13 mouse cellular contexts compared by ENCODE assay signal in the genomic region with DNA sequence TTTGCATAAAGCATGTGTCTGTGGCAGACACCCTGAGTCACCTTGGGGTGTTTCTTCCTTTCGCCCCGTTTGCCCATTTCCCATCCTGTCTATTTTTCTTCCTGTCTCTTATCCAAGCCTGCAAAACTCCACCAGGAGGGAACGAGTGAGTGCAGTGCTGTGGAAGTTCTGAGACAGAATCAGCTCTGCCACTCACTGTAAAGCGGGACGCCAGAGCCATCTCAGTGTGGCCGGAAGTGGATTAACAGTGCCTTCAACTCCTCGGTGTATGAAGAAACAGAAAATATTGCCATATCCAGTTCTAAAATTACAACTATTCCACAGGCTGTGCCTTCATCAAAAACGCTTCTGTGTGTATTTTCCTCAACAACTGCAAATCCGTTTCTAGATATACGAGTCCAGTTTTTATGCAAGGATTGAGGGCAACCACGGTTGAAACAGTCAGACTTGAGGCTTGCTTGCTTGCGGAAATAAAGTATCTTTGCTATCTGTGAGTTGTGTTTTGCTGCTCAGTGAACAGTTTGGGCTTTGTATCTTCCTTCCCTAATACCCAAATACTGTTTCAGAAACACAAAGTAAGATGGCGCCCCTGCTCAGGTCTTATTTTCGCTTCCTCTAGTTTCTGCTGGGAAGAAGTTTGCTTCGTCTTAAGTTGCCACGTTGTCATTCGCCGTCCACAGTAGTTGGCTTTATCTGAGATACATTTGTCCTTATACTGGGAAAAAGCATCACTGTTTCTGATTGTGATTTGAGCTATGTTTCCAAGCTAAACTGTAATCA. TPM values are rescaled to one million over a fixed set of nuclear protein-coding genes. Genes with fewer than 3 reads are reported as not detected.
DNase-seq lines count a peak whose midpoint lies in the region; ATAC-seq lines count a peak whose summit lies in the region.
"Had no signal": no experiment of that assay in that cellular context is flagged by ENCODE, and none has a peak within 500 bp of the region (broad histone marks: within the 10 kb centered on the region; RNA-seq: fewer than 3 reads in every experiment).

No protein-coding gene starts in this region.

- no peak for DNase-seq in heart, postnatal 36 days
- DNase-seq in neural tube, embryonic 10.5 days (ENCODE audit: extremely low spot score, low spot score): no peak
- peak; percentile 31 to 36 for DNase-seq in thymus, postnatal 36 days
- DNase-seq in adrenal gland, postnatal 4 days (ENCODE audit: low spot score in 2 of 2): no peak
- no peak for DNase-seq in kidney, adult 8-10 months
- DNase-seq: lung, adult 2 months had no signal

- 0 out of 2 replicates have a peak, but pooled peaks cover 6% of the 10 kb centered on the region for H3K4me1 ChIP-seq in heart, embryonic 12.5 days (replicated peaks)
- H3K4me1 ChIP-seq in neural tube, embryonic 15.5 days: 0 out of 2 replicates have a peak, but pooled peaks cover 6% of the 10 kb centered on the region

- no peak overlapping the region for H3K27ac ChIP-seq in heart, embryonic 12.5 days (ENCODE audit: poor library complexity, severe bottlenecking)
- H3K27ac ChIP-seq in neural tube, embryonic 15.5 days (replicated peaks): no peak overlapping the region
- 0 out of 2 replicates have a peak overlapping the region, but pooled peaks have one; percentile 2 for H3K27ac ChIP-seq in macrophage
- H3K27ac ChIP-seq: left cerebral cortex, adult 2 months had no signal

- H3K4me3 ChIP-seq in heart, embryonic 12.5 days: no peak overlapping the region
- H3K4me3 ChIP-seq in neural tube, embryonic 15.5 days (replicated peaks): no peak overlapping the region
- H3K4me3 ChIP-seq in macrophage (ENCODE audit: inconsistent target): no peak overlapping the region
- H3K4me3 ChIP-seq: erythroblast, embryonic 14.5 days had no signal

- no peaks in the 10 kb centered on the region for H3K79me2 ChIP-seq in macrophage (ENCODE audit: inconsistent target)

- no peaks in the 10 kb centered on the region for H3K9me3 ChIP-seq in heart, embryonic 12.5 days (replicated peaks)
- no peaks in the 10 kb centered on the region for H3K9me3 ChIP-seq in neural tube, embryonic 15.5 days (replicated peaks)

- H3K36me3 ChIP-seq in heart, embryonic 12.5 days: no peaks in the 10 kb centered on the region
- H3K36me3 ChIP-seq in neural tube, embryonic 15.5 days: no peaks in the 10 kb centered on the region
- H3K36me3 ChIP-seq in macrophage (ENCODE audit: inconsistent target): no peaks in the 10 kb centered on the region

- no peaks in the 10 kb centered on the region for H3K27me3 ChIP-seq in heart, embryonic 12.5 days (replicated peaks)
- H3K27me3 ChIP-seq in neural tube, embryonic 15.5 days (replicated peaks): peaks cover 2% of the 10 kb centered on the region; the same call in 1 of the 2 replicates

- peak overlapping the region; percentile 29 for H3K4me2 ChIP-seq in heart, embryonic 12.5 days
- peak overlapping the region; percentile 51; the same call in 1 of the 2 replicates for H3K4me2 ChIP-seq in neural tube, embryonic 15.5 days

- H3K9ac ChIP-seq in heart, embryonic 12.5 days: no peak overlapping the region
- no peak overlapping the region for H3K9ac ChIP-seq in neural tube, embryonic 15.5 days (replicated peaks)

- 53% methylated on average over 18 of the region's 18 CpGs for WGBS in heart, embryonic 12.5 days
- 77% methylated on average over 18 of the region's 18 CpGs for WGBS in neural tube, embryonic 15.5 days
- WGBS in macrophage (ENCODE audit: missing documents): 58% methylated on average over 18 of the region's 18 CpGs

- intact Hi-C loops in heart, postnatal 36 days (cut with DNase I): loop anchor here (1.0 to 5.0 kb wide), 7 partner anchors 160 to 510 kb away; a partner anchor contains a TSS

- no peak for ATAC-seq in heart, embryonic 12.5 days (ENCODE audit: insufficient number of reproducible peaks, low FRiP score)
- ATAC-seq in neural tube, embryonic 15.5 days (ENCODE audit: low FRiP score): no peak

RNA-seq across cellular contexts. Expression of a gene that starts 54.1 kb away (rescaled TPM):
- polyA plus RNA-seq in heart, embryonic 12.5 days (2016; fragmentation: Nextera tagmentation; extraction: Ambion mirVana): not detected in 2 replicates
- total RNA-seq in heart, postnatal 36 days (2021): not detected
- polyA plus RNA-seq in neural tube, embryonic 15.5 days (2015; fragmentation: Nextera tagmentation; extraction: Ambion mirVana): not detected in 2 replicates
- not detected for total RNA-seq in macrophage (2018; cell fraction: chromatin; rRNA removed)
- total RNA-seq in macrophage (2018; cell fraction: cytosol; rRNA removed): not detected
- total RNA-seq in macrophage (2018; cell fraction: nucleus; rRNA removed): not detected
- polyA plus RNA-seq in macrophage (2018): not detected in 3 replicates
- total RNA-seq in adrenal gland, postnatal 4 days (2021): 1 to 10 TPM in 1 of 2 experiments, not detected in 1; 2.3 TPM
- total RNA-seq: gastrocnemius, adult 18-20 months; left cerebral cortex, adult 2 months had no signal
- polyA plus RNA-seq: erythroblast, embryonic 14.5 days; hindbrain, embryonic 11.5 days; lung, adult 2 months had no signal

Comparison
In these comparisons a context has a peak if more than half of its experiments do, and no peak if none do; other contexts are left out.
1. DNase-seq: peak in thymus, postnatal 36 days (2 of 2); none in heart, postnatal 36 days (0 of 2), neural tube, embryonic 10.5 days (single experiment), adrenal gland, postnatal 4 days (0 of 2) and kidney, adult 8-10 months (0 of 2).